Comparison of ENCODE assay signal across 21 mouse cellular contexts in genomic region chr5:122716793-122717192, GRCm38 (mm10). TPM values are rescaled to one million over a fixed set of nuclear protein-coding genes. Genes with fewer than 3 reads are reported as not detected.
A peak's percentile ranks its signal among the peaks of the same experiment; 100 is the strongest.
DNase-seq lines count a peak whose midpoint lies in the region; ATAC-seq and TF ChIP-seq lines count a peak whose summit lies in the region.
"Had no signal": no experiment of that assay in that cellular context is flagged by ENCODE, and none has a peak within 500 bp of the region (broad histone marks: within the 10 kb centered on the region; RNA-seq: fewer than 3 reads in every experiment).

No protein-coding gene starts in this region.

- H3K27ac ChIP-seq in intestine, postnatal 0 days (ENCODE audit: low read depth, low read length): no peak overlapping the region
- no peak overlapping the region for H3K27ac ChIP-seq in intestine, embryonic 15.5 days
- no peak overlapping the region for H3K27ac ChIP-seq in lung, postnatal 0 days (ENCODE audit: low read length)
- no peak overlapping the region for H3K27ac ChIP-seq in stomach, postnatal 0 days (replicated peaks)
- H3K27ac ChIP-seq: forebrain, embryonic 13.5 days; heart, embryonic 15.5 days; hindbrain, embryonic 12.5 days; limb, embryonic 15.5 days; midbrain, embryonic 15.5 days had no signal

- no peak for TF ChIP-seq EP300 in lung, postnatal 0 days (IDR thresholded peaks at IDR 0.05)
- no peak for TF ChIP-seq EP300 in stomach, postnatal 0 days (optimal IDR thresholded peaks at IDR 0.05)

- WGBS in intestine, postnatal 0 days: 92% methylated on average over 2 of the region's 2 CpGs
- 92% methylated on average over 2 of the region's 2 CpGs for WGBS in intestine, embryonic 15.5 days
- 100% methylated on average over 2 of the region's 2 CpGs for WGBS in lung, postnatal 0 days
- WGBS in stomach, postnatal 0 days: 97% methylated on average over 2 of the region's 2 CpGs

- H3K4me2 ChIP-seq in intestine, postnatal 0 days (replicated peaks; ENCODE audit: low read depth): no peak overlapping the region
- no peak overlapping the region for H3K4me2 ChIP-seq in intestine, embryonic 15.5 days (replicated peaks)
- H3K4me2 ChIP-seq in lung, postnatal 0 days (replicated peaks; ENCODE audit: low read depth, low read length): no peak overlapping the region
- H3K4me2 ChIP-seq in stomach, postnatal 0 days (replicated peaks; ENCODE audit: low read depth): no peak overlapping the region
- H3K4me2 ChIP-seq: forebrain, embryonic 13.5 days; heart, embryonic 15.5 days; hindbrain, embryonic 12.5 days; limb, embryonic 15.5 days; midbrain, embryonic 15.5 days had no signal

- no peak for ATAC-seq in intestine, postnatal 0 days
- no peak for ATAC-seq in intestine, embryonic 15.5 days
- ATAC-seq in lung, postnatal 0 days: no peak
- no peak for ATAC-seq in Patski
- ATAC-seq in stomach, postnatal 0 days (ENCODE audit: low FRiP score, low TSS enrichment): no peak
- ATAC-seq: forebrain, embryonic 13.5 days; midbrain, embryonic 15.5 days had no signal

- no peak overlapping the region for H3K4me3 ChIP-seq in intestine, postnatal 0 days (ENCODE audit: low read depth, low read length)
- no peak overlapping the region for H3K4me3 ChIP-seq in intestine, embryonic 15.5 days (replicated peaks)
- no peak overlapping the region for H3K4me3 ChIP-seq in lung, postnatal 0 days (ENCODE audit: low read depth, low read length)
- H3K4me3 ChIP-seq in stomach, postnatal 0 days (ENCODE audit: low read depth, low read length): no peak overlapping the region
- H3K4me3 ChIP-seq: forebrain, embryonic 13.5 days; heart, embryonic 15.5 days; hindbrain, embryonic 12.5 days; limb, embryonic 15.5 days; megakaryocyte, embryonic 14.5 days; midbrain, embryonic 15.5 days had no signal

- TF ChIP-seq CTCF in intestine, postnatal 0 days (IDR thresholded peaks at IDR 0.05; ENCODE audit: low read depth): peak; percentile 41; the same call in 1 of the 2 replicates
- TF ChIP-seq CTCF in lung, postnatal 0 days (IDR thresholded peaks at IDR 0.05): peak; percentile 21; the same call in 1 of the 2 replicates
- peak; percentile 55 for TF ChIP-seq CTCF in Patski (IDR thresholded peaks at IDR 0.05)
- TF ChIP-seq CTCF in stomach, postnatal 0 days (IDR thresholded peaks at IDR 0.05; ENCODE audit: low read depth): peak; percentile 35; the same call in 1 of the 2 replicates

- intact Hi-C loops in heart, postnatal 25 days (cut with DNase I): no loop called here

- H3K9me3 ChIP-seq in intestine, postnatal 0 days (ENCODE audit: control insufficient read depth): no peaks in the 10 kb centered on the region
- no peaks in the 10 kb centered on the region for H3K9me3 ChIP-seq in intestine, embryonic 15.5 days
- H3K9me3 ChIP-seq in lung, postnatal 0 days (ENCODE audit: low read length): no peaks in the 10 kb centered on the region
- no peaks in the 10 kb centered on the region for H3K9me3 ChIP-seq in stomach, postnatal 0 days (ENCODE audit: control insufficient read depth, low read length)
- H3K9me3 ChIP-seq: forebrain, embryonic 13.5 days; heart, embryonic 15.5 days; hindbrain, embryonic 12.5 days; limb, embryonic 15.5 days; midbrain, embryonic 15.5 days had no signal

- in situ Hi-C loops in Patski (cut with MboI; ENCODE audit: low pct_unique_long_range_greater_than_20kb): no loop called here

- DNase-seq in lung, postnatal 0 days (ENCODE audit: low spot score): no peak
- DNase-seq in lung, postnatal 36 days: no peak
- DNase-seq in Patski (ENCODE audit: low read depth, low spot score): no peak
- DNase-seq in stomach, postnatal 0 days (ENCODE audit: low spot score): no peak
- DNase-seq in heart, postnatal 25 days (ENCODE audit: low spot score): no peak
- DNase-seq in embryo, embryonic 11 days: no peak
- DNase-seq: adrenal gland, adult 2 months; cerebellum, postnatal 14 days; kidney, adult 11 months; kidney, postnatal 25 days; retina, postnatal 1 day; right cerebral cortex, postnatal 4 days; thymus, adult 18-20 months had no signal

- H3K36me3 ChIP-seq in intestine, postnatal 0 days (ENCODE audit: control insufficient read depth, insufficient read depth): peaks cover 26% of the 10 kb centered on the region; the same call in 1 of the 2 replicates
- H3K36me3 ChIP-seq in intestine, embryonic 15.5 days: no peaks in the 10 kb centered on the region
- 0 out of 2 replicates have a peak, but pooled peaks cover 4% of the 10 kb centered on the region for H3K36me3 ChIP-seq in lung, postnatal 0 days (ENCODE audit: insufficient read depth, low read length)
- H3K36me3 ChIP-seq in stomach, postnatal 0 days (ENCODE audit: control insufficient read depth, insufficient read depth, low read length): no peaks in the 10 kb centered on the region
- H3K36me3 ChIP-seq: hindbrain, embryonic 12.5 days; midbrain, embryonic 15.5 days had no signal

- CTCF ChIA-PET in Patski (lab: Charles Lee): interaction anchor here (0.9 to 1.2 kb wide), 3 partner anchors 9 to 19 kb away, joined by 3 to 5 read pairs (median 4); partner anchors contain the start of gene P2rx4

- H3K27me3 ChIP-seq in intestine, postnatal 0 days (replicated peaks; ENCODE audit: control insufficient read depth, insufficient read depth, low read length): no peaks in the 10 kb centered on the region
- no peaks in the 10 kb centered on the region for H3K27me3 ChIP-seq in intestine, embryonic 15.5 days (replicated peaks)
- no peaks in the 10 kb centered on the region for H3K27me3 ChIP-seq in lung, postnatal 0 days (replicated peaks; ENCODE audit: insufficient read depth, low read length)
- no peaks in the 10 kb centered on the region for H3K27me3 ChIP-seq in Patski
- H3K27me3 ChIP-seq in stomach, postnatal 0 days (ENCODE audit: control insufficient read depth, insufficient read depth, low read length): no peaks in the 10 kb centered on the region
- H3K27me3 ChIP-seq: forebrain, embryonic 13.5 days; heart, embryonic 15.5 days; hindbrain, embryonic 12.5 days; limb, embryonic 15.5 days; megakaryocyte, embryonic 14.5 days; midbrain, embryonic 15.5 days had no signal

- H3K9ac ChIP-seq in intestine, postnatal 0 days (ENCODE audit: low read depth, low read length): no peak overlapping the region
- H3K9ac ChIP-seq in intestine, embryonic 15.5 days: no peak overlapping the region
- H3K9ac ChIP-seq in lung, postnatal 0 days (replicated peaks; ENCODE audit: low read depth): no peak overlapping the region
- no peak overlapping the region for H3K9ac ChIP-seq in stomach, postnatal 0 days (ENCODE audit: low read length)
- H3K9ac ChIP-seq: forebrain, embryonic 13.5 days; heart, embryonic 15.5 days; hindbrain, embryonic 12.5 days; limb, embryonic 15.5 days; midbrain, embryonic 15.5 days had no signal

- POLR2A ChIA-PET in Patski (lab: Charles Lee): no interaction called here

- H3K4me1 ChIP-seq in intestine, postnatal 0 days (replicated peaks; ENCODE audit: control insufficient read depth, insufficient read depth, low read length): no peaks in the 10 kb centered on the region
- no peaks in the 10 kb centered on the region for H3K4me1 ChIP-seq in intestine, embryonic 15.5 days (replicated peaks)
- H3K4me1 ChIP-seq in lung, postnatal 0 days (ENCODE audit: insufficient read depth, low read depth, low read length): no peaks in the 10 kb centered on the region
- no peaks in the 10 kb centered on the region for H3K4me1 ChIP-seq in stomach, postnatal 0 days (replicated peaks; ENCODE audit: control insufficient read depth, insufficient read depth)
- H3K4me1 ChIP-seq: forebrain, embryonic 13.5 days; heart, embryonic 15.5 days; hindbrain, embryonic 12.5 days; megakaryocyte, embryonic 14.5 days; midbrain, embryonic 15.5 days had no signal

RNA-seq across cellular contexts. Expression of gene P2rx4, which starts 9.4 kb away (rescaled TPM):
- polyA plus RNA-seq in intestine, postnatal 0 days (2015; fragmentation: Nextera tagmentation; extraction: Ambion mirVana): 90.3 and 104 TPM in 2 replicates
- 38.2 and 39.6 TPM in 2 replicates for polyA plus RNA-seq in intestine, embryonic 15.5 days (2015; fragmentation: Nextera tagmentation; extraction: Ambion mirVana)
- 57.8 and 61.1 TPM in 2 replicates for polyA plus RNA-seq in lung, postnatal 0 days (2015; fragmentation: Nextera tagmentation; extraction: Ambion mirVana)
- polyA plus RNA-seq in Patski (2021): 95.2 TPM
- polyA plus RNA-seq in stomach, postnatal 0 days (2015; fragmentation: Nextera tagmentation; extraction: Ambion mirVana): 22.8 and 24.7 TPM in 2 replicates
- 10 to 100 TPM; 14.3 to 15.5 TPM for total RNA-seq in heart, postnatal 25 days (2021)
